Mouse (Mus musculus) myocyte (in vitro differentiated cells): ENCODE results near the gene Sucla2.

ENCODE experiments used
- MAX ChIP-seq: IDR thresholded peaks from one replicate; pipeline ENCODE4 v1.6.1; 2011; ENCODE audit warnings: low read depth, mild to moderate bottlenecking, control low read depth
- MYOG ChIP-seq, 3 experiments: IDR thresholded peaks; one replicate each; pipeline ENCODE4 v1.6.1; 2011; ENCODE audit warnings: control low read depth in 2 of 3, low read depth in 2 of 3, mild to moderate bottlenecking in 2 of 3; ENCODE audit not compliant: insufficient read length in 2 of 3, control insufficient read depth in 1 of 3, insufficient read depth in 1 of 3
- POLR2A ChIP-seq: IDR thresholded peaks from one replicate; pipeline ENCODE4 v1.6.1; 2011; ENCODE audit warnings: low read depth, mild to moderate bottlenecking, control low read depth, moderate library complexity; ENCODE audit not compliant: insufficient read length
- TCF12 ChIP-seq: IDR thresholded peaks from one replicate; pipeline ENCODE4 v1.6.1; 2011; ENCODE audit warnings: mild to moderate bottlenecking, control low read depth; ENCODE audit not compliant: poor library complexity, insufficient read depth, severe bottlenecking

GRCm38 (mm10) chr14:73493356-73493755, 31.8 kb upstream of the Sucla2 start:
- TF ChIP-seq MAX (no peak), TCF12 (no peak), POLR2A (no peak), MYOG (IDR thresholded peaks at IDR 0.05; ENCODE audit: control insufficient read depth in 1 of 3, insufficient read depth in 1 of 3, insufficient read length in 2 of 3, low read depth in 2 of 3) (no peak)
